ENCODE assay signal across 12 mouse cellular contexts in genomic region chr16:91847525-91848225, GRCm38 (mm10).
DNase-seq lines count a peak whose midpoint lies in the region; ATAC-seq and TF ChIP-seq lines count a peak whose summit lies in the region.
"Had no signal": no experiment of that assay in that cellular context is flagged by ENCODE, and none has a peak within 500 bp of the region (broad histone marks: within the 10 kb centered on the region; RNA-seq: fewer than 3 reads in every experiment).

No protein-coding gene starts in this region.

- H3K4me2 ChIP-seq in liver, postnatal 0 days (ENCODE audit: low read depth, low read length) = no peak overlapping the region
- no peak overlapping the region for H3K4me2 ChIP-seq in heart, embryonic 12.5 days
- H3K4me2 ChIP-seq: midbrain, embryonic 11.5 days had no signal

- ATAC-seq in liver, postnatal 0 days = no peak; the same call in 1 of the 2 replicates
- no peak for ATAC-seq in heart, embryonic 12.5 days (ENCODE audit: insufficient number of reproducible peaks, low FRiP score)

- no peaks in the 10 kb centered on the region for H3K27me3 ChIP-seq in liver, postnatal 0 days (ENCODE audit: insufficient read depth, low read length)
- no peaks in the 10 kb centered on the region for H3K27me3 ChIP-seq in heart, embryonic 12.5 days (replicated peaks)

- no peaks in the 10 kb centered on the region for H3K4me1 ChIP-seq in liver, postnatal 0 days (ENCODE audit: insufficient read depth)
- peaks cover 36% of the 10 kb centered on the region for H3K4me1 ChIP-seq in heart, embryonic 12.5 days (replicated peaks)

- H3K9ac ChIP-seq in liver, postnatal 0 days (replicated peaks) = no peak overlapping the region
- H3K9ac ChIP-seq in heart, embryonic 12.5 days = no peak overlapping the region

- DNase-seq in gastrocnemius, postnatal 10 days = peak; percentile 31
- no peak for DNase-seq in gastrocnemius, postnatal 14 days
- no peak for DNase-seq in liver, postnatal 0 days
- no peak for DNase-seq in liver
- DNase-seq in testis, postnatal 14 days (ENCODE audit: low spot score) = peak; percentile 52
- DNase-seq in thymus, postnatal 4 days = no peak
- no peak for DNase-seq in lung, postnatal 10 days
- DNase-seq: adrenal gland, postnatal 14 days; kidney, adult 11 months; lung, adult 18-20 months had no signal

- H3K4me3 ChIP-seq in liver, postnatal 0 days (ENCODE audit: low read depth, low read length) = no peak overlapping the region
- no peak overlapping the region for H3K4me3 ChIP-seq in heart, embryonic 12.5 days

- no peak for TF ChIP-seq CTCF in liver, postnatal 0 days (IDR thresholded peaks at IDR 0.05; ENCODE audit: low read depth)

- intact Hi-C loops in gastrocnemius, postnatal 14 days (cut with DNase I; ENCODE audit: low total_unique reads) = no loop called here

- H3K9me3 ChIP-seq in liver, postnatal 0 days (ENCODE audit: low read length) = no peaks in the 10 kb centered on the region
- H3K9me3 ChIP-seq in heart, embryonic 12.5 days (replicated peaks) = no peaks in the 10 kb centered on the region

- H3K27ac ChIP-seq in liver, postnatal 0 days (ENCODE audit: low read depth) = 0 out of 2 replicates have a peak overlapping the region, but pooled peaks have one; percentile 3
- H3K27ac ChIP-seq in heart, embryonic 12.5 days (ENCODE audit: poor library complexity, severe bottlenecking) = peak overlapping the region; percentile 67

- 85% methylated on average over 13 of the region's 13 CpGs for WGBS in liver, postnatal 0 days (ENCODE audit: insufficient replicate concordance)
- 74% methylated on average over 13 of the region's 13 CpGs for WGBS in heart, embryonic 12.5 days

- peaks cover 35% of the 10 kb centered on the region for H3K36me3 ChIP-seq in liver, postnatal 0 days (replicated peaks; ENCODE audit: insufficient read depth, low read length)
- peaks cover 54% of the 10 kb centered on the region for H3K36me3 ChIP-seq in heart, embryonic 12.5 days

- no peak for TF ChIP-seq EP300 in liver, postnatal 0 days (IDR thresholded peaks at IDR 0.05; ENCODE audit: low read depth)

Comparison
In these comparisons a context has a peak if more than half of its experiments do, and no peak if none do; other contexts are left out.
1. DNase-seq: peak in gastrocnemius, postnatal 10 days (single experiment) and testis, postnatal 14 days (single experiment); none in gastrocnemius, postnatal 14 days (single experiment), liver, postnatal 0 days (single experiment), liver (single experiment), thymus, postnatal 4 days (single experiment) and lung, postnatal 10 days (single experiment).